Mouse (Mus musculus) C2C12 (cell line): Measurements from ENCODE around the gene Selp.

Experiments
- CEBPB ChIP-seq: IDR thresholded peaks from one replicate; pipeline ENCODE4 v1.6.1; 2011; ENCODE audit warnings: low read depth, mild to moderate bottlenecking, control low read depth, moderate library complexity
- CTCF ChIP-seq: IDR thresholded peaks from one replicate; pipeline ENCODE4 v1.5.1; 2011; ENCODE audit not compliant: control insufficient read depth, insufficient read depth, insufficient read length
- MAX ChIP-seq: IDR thresholded peaks from one replicate; pipeline ENCODE4 v1.6.1; 2011; ENCODE audit warnings: mild to moderate bottlenecking, control low read depth

DNA sequence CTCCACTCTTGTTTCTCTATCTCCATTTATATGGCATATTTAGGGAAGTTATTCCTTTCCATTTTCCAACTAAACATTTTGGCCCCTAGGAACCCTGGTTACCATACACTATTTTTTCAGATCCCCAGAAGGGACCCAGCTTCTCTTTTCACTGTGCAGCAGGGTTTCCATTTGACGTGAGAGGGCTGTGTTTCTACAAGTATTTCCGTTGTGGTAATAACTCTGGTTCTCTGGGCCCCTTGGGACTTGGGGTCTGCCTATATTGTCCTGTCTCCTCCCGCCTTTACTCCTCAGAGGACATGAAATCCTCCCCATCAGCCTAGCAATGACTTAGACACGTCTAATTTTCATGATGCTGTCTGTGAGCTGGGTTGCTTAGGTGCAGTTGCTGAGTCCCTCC, 24.4 kb downstream of the Selp start:
- TF ChIP-seq CTCF (no peak), CEBPB (no peak), MAX (no peak)
